Mouse (Mus musculus): Measurements from ENCODE around the gene Galntl6. TPM values are rescaled to one million over a fixed set of nuclear protein-coding genes. Genes with fewer than 3 reads are reported as not detected.

The Galntl6 gene
- polyA plus RNA-seq, 1 experiment = 0.26 TPM

- no peak for DNase-seq (ENCODE audit: low spot score)
Measured at GRCm38 (mm10) chr8:57962286-57963110, 949.9 kb downstream of the Galntl6 start.

- DNase-seq (ENCODE audit: low spot score) = no peak
Measured at GRCm38 (mm10) chr8:57959136-57959535, 953.3 kb downstream of the Galntl6 start.

GRCm38 (mm10) chr8:57958121-57958901 is 954.1 kb downstream of the Galntl6 start:
- no peak for DNase-seq (ENCODE audit: low spot score)

GRCm38 (mm10) chr8:57955501-57955900 is 956.9 kb downstream of the Galntl6 start:
- DNase-seq (ENCODE audit: low spot score) = no peak

GRCm38 (mm10) chr8:57941113-57941512 is 971.3 kb downstream of the Galntl6 start:
- no peak for DNase-seq (ENCODE audit: low spot score)

- no peak for DNase-seq (ENCODE audit: low spot score)
Measured at GRCm38 (mm10) chr8:57939856-57940420, 972.5 kb downstream of the Galntl6 start.

- DNase-seq (ENCODE audit: low spot score) = no peak
Measured at GRCm38 (mm10) chr8:57939177-57939855, 973.1 kb downstream of the Galntl6 start.

- no peak for DNase-seq (ENCODE audit: low spot score)
Measured at GRCm38 (mm10) chr8:57927074-57927473, 985.4 kb downstream of the Galntl6 start.

GRCm38 (mm10) chr8:57923556-57923955 is 988.9 kb downstream of the Galntl6 start:
- DNase-seq (ENCODE audit: low spot score) = no peak

- no peak for DNase-seq (ENCODE audit: low spot score)
Measured at GRCm38 (mm10) chr8:57923130-57923529, 989.3 kb downstream of the Galntl6 start.

GRCm38 (mm10) chr8:57922214-57923070 is 990.0 kb downstream of the Galntl6 start:
- DNase-seq (ENCODE audit: low spot score) = no peak

- no peak for DNase-seq (ENCODE audit: low spot score)
Measured at GRCm38 (mm10) chr8:57920326-57920903, 992.0 kb downstream of the Galntl6 start.

- DNase-seq (ENCODE audit: low spot score) = no peak
Measured at GRCm38 (mm10) chr8:57918720-57919640, 993.5 kb downstream of the Galntl6 start.

GRCm38 (mm10) chr8:57893360-57893759 is 1019.1 kb downstream of the Galntl6 start:
- DNase-seq (ENCODE audit: low spot score) = no peak

GRCm38 (mm10) chr8:57892115-57892514 is 1020.3 kb downstream of the Galntl6 start:
- DNase-seq (ENCODE audit: low spot score) = no peak

GRCm38 (mm10) chr8:57890159-57890558 is 1022.3 kb downstream of the Galntl6 start:
- no peak for DNase-seq (ENCODE audit: low spot score)

- no peak for DNase-seq (ENCODE audit: low spot score)
Measured at GRCm38 (mm10) chr8:57888831-57889230, 1023.6 kb downstream of the Galntl6 start.

- no peak for DNase-seq (ENCODE audit: low spot score)
Measured at GRCm38 (mm10) chr8:57879452-57879851, 1033.0 kb downstream of the Galntl6 start.

- DNase-seq (ENCODE audit: low spot score) = no peak
Measured at GRCm38 (mm10) chr8:57849074-57849473, 1063.4 kb downstream of the Galntl6 start.
